Mouse (Mus musculus): ENCODE measurements around the gene Gm42791.

Gm42791 gene

GRCm38 (mm10) chr5:149007295-149007646 is 12.3 kb upstream of the Gm42791 start:
- DNase-seq (ENCODE audit: low spot score) = no peak

DNA sequence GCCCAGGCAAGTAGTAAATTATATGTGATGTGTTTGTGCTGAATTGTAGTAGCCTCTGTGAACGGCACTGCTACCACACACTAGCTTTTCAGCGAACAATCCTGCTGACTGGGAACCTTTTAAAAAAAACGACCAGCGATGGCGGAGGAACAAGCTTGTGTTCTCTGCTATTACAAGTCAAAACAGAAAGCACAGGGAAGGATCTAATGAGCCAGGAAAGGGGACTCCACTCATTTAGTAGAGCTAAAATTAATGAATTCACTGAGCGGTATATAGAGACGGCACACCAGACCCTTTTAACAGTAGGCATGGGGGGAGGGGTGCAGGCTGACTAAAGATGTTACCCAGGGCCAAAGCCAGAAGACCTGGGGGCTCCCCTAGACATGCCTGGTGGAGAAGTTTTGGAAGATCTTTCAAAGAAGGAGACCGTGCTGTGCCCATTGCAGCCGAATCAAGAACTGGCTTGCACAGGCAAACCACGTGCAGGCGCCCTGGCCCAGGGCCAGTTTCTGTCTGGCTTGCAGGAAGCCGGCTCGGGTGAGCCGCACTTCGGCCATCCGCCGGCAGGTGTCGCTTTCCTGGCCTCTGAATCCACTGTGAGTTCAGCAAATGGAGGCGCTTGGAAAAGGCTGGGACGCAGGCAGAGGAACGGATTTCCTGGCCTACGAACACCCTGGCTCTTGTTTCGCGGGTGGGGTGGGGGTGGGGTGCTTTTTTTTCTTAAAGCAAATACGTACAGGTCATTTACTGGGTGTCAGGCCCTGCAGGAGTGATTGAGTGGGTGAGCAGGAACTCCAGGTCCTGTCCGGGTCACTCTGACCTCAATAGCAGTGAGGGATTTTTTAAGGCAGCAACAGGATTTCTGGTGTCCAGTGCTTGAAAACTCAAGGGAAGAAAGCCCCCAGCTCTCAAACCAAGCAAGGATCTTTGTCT is 11.7 kb upstream of the Gm42791 start:
- DNase-seq (ENCODE audit: low spot score) = peak; percentile 97

GRCm38 (mm10) chr5:149005701-149006361 is 10.9 kb upstream of the Gm42791 start:
- no peak for DNase-seq (ENCODE audit: low spot score)

DNA sequence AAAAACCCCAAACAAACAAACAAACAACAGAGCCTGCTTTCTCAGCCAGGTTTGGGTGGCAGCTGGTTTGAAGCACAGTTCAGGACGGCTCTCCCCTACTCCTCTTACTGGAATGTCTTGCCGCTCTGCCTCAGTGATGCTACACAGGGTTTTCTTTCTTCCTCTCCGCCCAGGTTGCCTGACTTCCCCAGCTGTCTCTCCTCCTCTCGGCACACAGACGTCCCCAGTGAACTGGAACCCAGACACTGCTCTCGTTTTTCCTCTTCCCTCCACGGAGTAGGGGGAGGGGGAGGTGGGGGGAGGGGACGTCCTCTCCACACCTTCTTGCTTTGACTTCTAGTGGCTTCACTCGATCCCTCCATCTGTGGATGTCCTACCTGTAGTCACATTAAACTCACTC is 10.1 kb upstream of the Gm42791 start:
- no peak for DNase-seq (ENCODE audit: low spot score)

DNA sequence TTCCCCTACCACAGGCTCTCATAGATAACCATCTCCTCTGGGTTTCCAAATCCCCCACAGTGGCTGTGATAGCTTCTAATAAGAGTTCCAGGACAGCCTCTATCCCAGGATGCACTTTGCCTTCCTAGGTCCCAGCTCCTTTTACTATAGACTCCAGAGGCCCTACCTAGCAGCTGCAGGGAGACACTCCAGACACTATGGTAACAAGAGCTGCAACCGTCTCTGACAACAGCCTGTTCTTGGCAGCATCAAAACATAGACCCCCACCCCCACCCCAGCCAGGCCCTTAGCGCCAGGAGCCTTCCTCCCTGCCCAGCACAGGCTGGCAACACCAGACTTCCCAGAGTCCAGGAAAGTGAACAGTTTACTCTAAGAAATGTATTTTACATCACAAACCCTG is 8.2 kb upstream of the Gm42791 start:
- DNase-seq (ENCODE audit: low spot score) = no peak

GRCm38 (mm10) chr5:149002803-149003115 is 7.8 kb upstream of the Gm42791 start:
- no peak for DNase-seq (ENCODE audit: low spot score)

DNA sequence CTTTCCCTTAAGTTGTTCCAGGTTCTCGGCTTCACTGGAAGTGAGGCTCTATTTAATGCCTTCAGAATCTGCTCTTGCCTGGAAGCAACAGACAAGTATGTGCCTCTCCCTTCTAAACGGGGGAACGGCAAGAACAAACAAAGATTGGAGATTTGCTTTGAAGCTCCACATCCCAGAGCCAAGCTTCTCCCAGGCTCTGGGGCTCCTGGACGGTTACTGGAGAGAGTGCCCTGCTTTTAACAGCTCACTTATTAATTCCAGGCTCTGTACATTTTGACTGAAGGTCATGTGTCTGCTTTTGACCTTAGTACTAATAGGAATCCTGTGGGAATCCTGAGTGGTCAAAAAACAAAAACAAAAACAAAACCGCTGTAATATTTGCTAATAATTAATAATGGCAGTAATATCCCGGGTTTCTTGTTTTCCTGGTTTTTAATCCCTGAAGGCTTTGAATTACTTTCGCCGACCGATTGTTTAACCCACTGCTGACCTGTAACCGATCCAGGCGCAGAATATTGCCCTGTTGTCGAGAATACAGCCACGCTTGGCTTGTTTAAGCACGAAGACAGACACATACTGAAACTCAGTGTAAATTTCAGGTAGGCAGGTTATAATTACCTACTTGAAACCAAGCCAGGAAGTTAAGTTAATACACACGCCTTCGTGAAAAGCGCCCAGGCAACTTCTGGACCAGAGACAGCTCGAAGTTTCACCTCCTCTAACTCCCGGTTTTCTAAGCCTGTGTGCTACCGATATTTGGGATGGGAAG is 7.3 kb upstream of the Gm42791 start:
- DNase-seq (ENCODE audit: low spot score) = no peak

- DNase-seq (ENCODE audit: low spot score) = no peak
These were observed 4.9 kb upstream of the Gm42791 start for GRCm38 (mm10) chr5:148999802-149000201.

- DNase-seq (ENCODE audit: low spot score) = no peak
These were observed 3.6 kb upstream of the Gm42791 start for GRCm38 (mm10) chr5:148998512-148998911.

GRCm38 (mm10) chr5:148996709-148997037 is 1.7 kb upstream of the Gm42791 start:
- no peak for DNase-seq (ENCODE audit: low spot score)

- DNase-seq (ENCODE audit: low spot score) = no peak
These were observed 1.2 kb upstream of the Gm42791 start for GRCm38 (mm10) chr5:148995962-148996708.

DNA sequence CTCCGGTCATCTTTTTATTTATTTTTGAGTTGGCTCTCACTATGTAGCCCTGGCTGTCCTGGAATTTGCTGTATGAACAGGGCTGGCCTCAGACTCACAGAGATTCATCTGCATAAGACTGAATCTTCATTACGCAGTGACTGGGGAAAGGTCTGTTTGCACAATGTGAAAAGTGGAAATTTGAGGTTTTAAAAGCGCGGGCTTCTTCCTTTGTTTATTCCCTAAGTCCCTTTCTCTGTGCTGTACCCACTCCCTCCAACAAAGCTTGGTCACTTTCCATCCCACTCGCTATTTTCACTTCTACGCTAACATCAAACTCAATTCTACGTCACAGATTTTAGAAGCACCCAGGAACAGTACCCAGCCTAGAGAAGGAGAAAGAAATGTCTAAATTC is 639 bp downstream of the Gm42791 start:
- DNase-seq (ENCODE audit: low spot score) = no peak

DNA sequence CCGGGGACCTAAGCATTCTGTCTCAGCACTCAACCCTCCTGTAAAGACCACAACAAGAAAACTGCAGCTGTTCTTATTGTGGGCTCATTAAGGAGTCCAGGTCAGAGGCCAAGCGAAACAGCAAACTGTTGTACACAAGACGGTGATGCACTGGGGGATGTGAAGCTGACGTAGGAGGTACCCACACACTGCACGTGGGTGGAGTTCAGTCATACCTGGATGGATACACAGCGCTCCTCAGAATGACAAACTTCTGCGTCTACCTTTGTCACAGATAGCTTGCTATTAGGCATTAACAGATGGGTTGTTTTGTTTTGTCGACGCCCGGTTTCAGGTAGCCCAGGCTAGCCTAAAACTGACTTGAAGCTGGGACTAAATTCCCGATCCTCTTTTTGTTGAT is 2.3 kb downstream of the Gm42791 start:
- no peak for DNase-seq (ENCODE audit: low spot score)

GRCm38 (mm10) chr5:148990891-148991311 is 4.0 kb downstream of the Gm42791 start:
- no peak for DNase-seq (ENCODE audit: low spot score)

GRCm38 (mm10) chr5:148989480-148989879 is 5.5 kb downstream of the Gm42791 start:
- DNase-seq (ENCODE audit: low spot score) = no peak

DNA sequence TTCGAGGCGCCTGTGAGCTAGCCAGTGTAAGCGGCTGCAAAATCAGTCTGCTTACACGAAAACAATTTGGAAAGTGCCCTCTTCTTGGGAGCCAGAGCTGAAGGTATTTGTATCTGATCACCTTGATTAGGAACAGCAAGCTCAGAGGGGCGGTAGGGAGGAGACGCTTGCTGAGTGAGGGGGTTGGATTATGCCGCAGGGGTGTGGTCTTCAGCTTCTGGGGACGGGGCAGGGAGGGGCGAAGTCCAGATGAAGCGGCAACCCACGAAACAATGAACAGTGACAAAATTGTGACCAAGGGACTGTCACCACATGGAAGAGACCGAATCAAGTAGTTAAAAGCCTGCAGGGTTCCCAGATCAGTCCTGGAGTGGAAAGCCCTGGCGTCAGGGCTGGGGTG is 10.0 kb downstream of the Gm42791 start:
- DNase-seq (ENCODE audit: low spot score) = no peak

- no peak for DNase-seq (ENCODE audit: low spot score)
These were observed 11.3 kb downstream of the Gm42791 start for GRCm38 (mm10) chr5:148983696-148984095.

DNA sequence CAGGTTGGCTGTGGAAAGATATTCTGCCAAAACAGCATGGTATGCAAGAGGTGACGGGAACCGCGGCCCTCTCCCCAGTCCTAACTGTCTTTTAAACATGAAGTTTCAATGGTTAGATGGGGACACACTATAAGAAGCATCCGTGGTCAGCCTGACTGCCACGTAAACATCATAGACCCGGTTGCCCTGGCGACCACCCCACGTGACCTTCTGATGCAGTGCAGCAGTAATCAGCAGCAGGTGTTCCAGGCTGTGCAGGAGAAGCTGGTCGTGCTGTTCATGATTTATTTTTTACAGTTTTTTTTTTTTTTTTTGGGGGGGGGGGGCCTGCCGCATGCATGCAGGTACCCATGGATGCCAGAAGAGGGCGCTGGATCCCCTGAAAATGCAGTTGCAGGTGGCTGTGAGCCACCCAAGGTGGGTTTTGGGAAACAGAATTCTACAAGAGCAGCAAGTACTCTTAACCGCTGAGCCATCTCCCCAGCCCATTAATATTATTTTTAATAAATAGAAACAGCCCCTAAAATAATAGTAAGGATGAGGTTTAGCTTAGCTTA is 11.8 kb downstream of the Gm42791 start:
- DNase-seq (ENCODE audit: low spot score) = peak; percentile 50

DNA sequence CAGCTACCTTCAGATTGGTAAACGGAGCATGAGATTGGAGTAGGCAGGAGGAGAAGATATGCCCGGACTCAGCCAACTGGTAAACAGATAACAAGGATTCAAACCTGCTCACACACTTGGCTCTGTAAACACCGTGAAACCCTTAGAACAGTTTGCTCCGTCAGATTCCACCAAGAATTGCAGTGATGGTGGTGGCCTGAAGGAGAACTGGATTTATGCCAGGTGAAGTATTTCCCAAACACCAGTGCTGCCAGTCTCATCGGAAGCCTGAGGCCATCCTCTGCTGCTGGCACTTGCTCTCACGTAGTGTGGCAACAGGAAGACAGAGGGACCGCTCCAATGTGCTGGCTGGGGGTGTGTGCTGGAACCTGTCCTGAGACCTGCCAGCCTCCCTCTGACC is 12.6 kb downstream of the Gm42791 start:
- no peak for DNase-seq (ENCODE audit: low spot score)

GRCm38 (mm10) chr5:148980607-148981006 is 14.3 kb downstream of the Gm42791 start:
- DNase-seq (ENCODE audit: low spot score) = no peak

DNA sequence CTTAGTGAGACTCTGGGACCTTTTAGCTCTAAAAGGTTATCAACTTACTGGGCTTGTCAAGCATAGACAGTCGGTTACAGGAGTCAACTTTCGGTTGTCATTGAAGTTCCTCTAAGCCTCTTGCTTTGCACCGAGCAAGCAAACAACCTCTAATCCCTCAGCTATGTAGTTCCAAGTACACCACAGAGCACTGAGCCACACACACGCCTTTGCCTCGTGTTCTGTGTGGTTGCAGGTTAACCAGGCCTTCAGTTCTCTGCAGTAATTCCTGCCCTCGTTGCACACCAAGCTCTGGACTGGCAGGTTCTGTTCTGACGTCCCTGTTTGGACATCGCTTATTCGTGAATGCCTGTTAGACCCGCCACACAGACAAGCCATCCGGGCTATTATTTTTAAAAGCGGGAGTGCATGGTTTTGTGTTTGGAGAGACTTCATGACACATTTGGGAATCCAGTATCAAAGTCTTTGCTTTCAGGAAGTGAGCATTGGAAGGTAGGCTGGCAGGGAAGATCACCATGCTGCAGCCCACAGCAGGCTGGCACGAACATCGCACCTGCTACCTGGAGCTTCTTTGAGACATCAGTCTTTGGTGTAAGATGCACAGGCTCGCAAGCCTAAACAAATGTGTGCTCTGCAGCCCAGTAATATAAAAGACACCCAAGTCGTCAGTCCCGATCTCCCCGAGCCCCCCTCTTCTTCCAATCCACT is 16.3 kb downstream of the Gm42791 start:
- no peak for DNase-seq (ENCODE audit: low spot score)
